Mouse (Mus musculus) monocyte, adult 59 days (primary cell): ENCODE data around the gene B3gnt2. TPM values are rescaled to one million over a fixed set of nuclear protein-coding genes. Genes with fewer than 3 reads are reported as not detected.

Experiments used
- total RNA-seq, 2 experiments: library from RNA; stranded (reverse); gene quantifications; one replicate each; pipeline ENCODE4 v1.2.4; 2023

B3gnt2 gene
- 10 to 100 TPM; 13.4 to 19.4 TPM for total RNA-seq

DNA sequence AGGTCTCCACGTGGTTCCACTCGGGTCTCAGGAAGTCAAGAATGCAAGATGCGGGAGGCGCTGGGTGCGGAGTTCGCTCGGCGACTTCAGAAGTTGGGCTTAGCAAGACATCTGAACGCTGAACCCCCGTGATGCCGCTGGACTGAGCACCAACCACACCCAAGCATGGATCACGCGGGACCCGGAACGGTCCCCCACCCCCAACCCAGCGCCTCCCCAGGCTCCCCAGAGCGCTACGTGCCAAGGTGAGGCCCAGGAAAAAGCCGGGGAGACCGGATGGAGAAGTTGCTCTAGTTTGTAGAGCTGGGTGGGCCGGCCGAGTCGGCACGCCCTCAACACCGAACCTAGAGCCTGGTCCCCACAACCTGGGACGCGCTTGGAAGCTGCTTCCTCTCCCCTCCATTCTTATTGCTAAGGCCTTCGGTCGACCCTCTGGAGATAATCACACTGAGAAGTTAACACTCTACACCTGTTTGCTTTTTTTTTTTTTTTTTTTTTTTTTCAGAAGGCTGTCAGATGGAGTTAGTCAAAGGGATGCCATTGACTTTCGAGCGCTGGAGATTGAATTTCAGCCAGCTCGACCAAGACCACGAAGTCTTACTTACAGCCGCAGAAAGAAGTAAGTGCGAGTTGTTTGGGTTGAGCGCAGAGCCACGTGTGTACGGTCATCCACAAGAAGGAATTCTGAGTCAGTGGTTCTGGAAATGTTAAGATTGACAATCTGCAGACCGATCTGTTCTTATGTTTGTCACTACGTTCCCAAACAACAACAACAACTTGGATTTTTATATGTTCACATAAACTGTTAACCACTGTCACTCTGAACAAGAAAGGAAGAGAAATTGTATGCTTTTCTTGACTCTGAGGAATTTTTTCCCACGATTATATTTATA lies at the start of gene B3gnt2:
B3gnt2 (minus strand) TSS at position 627 of the 893 bp plus-strand sequence.

Other genes with a start within 250 kb of the B3gnt2 start
- gene Zrsr1, start 111.0 kb upstream of the B3gnt2 start, total RNA-seq = 10 to 100 TPM; 10.7 to 11.9 TPM
- 10 to 100 TPM in 1 of 2 experiments, 1 to 10 TPM in 1; 4.3 to 12.2 TPM for gene Gm28048, start 121.1 kb upstream of the B3gnt2 start, total RNA-seq
- gene Commd1, start 121.4 kb upstream of the B3gnt2 start, total RNA-seq = 10 to 100 TPM; 41.8 to 52.1 TPM
- gene Cct4, start 129.6 kb upstream of the B3gnt2 start, total RNA-seq = 100 to 1,000 TPM; 137 to 154 TPM
- 1 to 10 TPM; 6.0 to 6.4 TPM for gene Fam161a, start 146.6 kb upstream of the B3gnt2 start, total RNA-seq